Mouse (Mus musculus): ENCODE data around the gene Hyou1. TPM values are rescaled to one million over a fixed set of nuclear protein-coding genes. Genes with fewer than 3 reads are reported as not detected.

Hyou1 gene
- polyA plus RNA-seq, 1 experiment from 2014 or later: 45.2 TPM

GRCm38 (mm10) chr9:44337436-44338169 lies 41.7 kb upstream of the Hyou1 start:
- H3K4me2 ChIP-seq (replicated peaks; ENCODE audit: low read depth, low read length): peak overlapping the region; percentile 38
- H3K27ac ChIP-seq (ENCODE audit: low read depth, low read length): no peak overlapping the region
- H3K36me3 ChIP-seq (ENCODE audit: control insufficient read depth, insufficient read depth, low read length): peaks cover 51% of the 10 kb centered on the region
- no peak for ATAC-seq (ENCODE audit: low FRiP score, low TSS enrichment)
- no peaks in the 10 kb centered on the region for H3K9me3 ChIP-seq (ENCODE audit: control insufficient read depth, low read length)
- H3K4me1 ChIP-seq (ENCODE audit: control insufficient read depth, insufficient read depth, low read length): peaks cover 20% of the 10 kb centered on the region
- WGBS: 67% methylated on average over 9 of the region's 9 CpGs
- H3K4me3 ChIP-seq (ENCODE audit: low read length): peak overlapping the region; percentile 66
- H3K27me3 ChIP-seq (ENCODE audit: control insufficient read depth, insufficient read depth, low read length): no peaks in the 10 kb centered on the region
- peak overlapping the region; percentile 37; the same call in 1 of the 2 replicates for H3K9ac ChIP-seq (ENCODE audit: low read depth, low read length)

- Histone ChIP-seq H3K9me3 (ENCODE audit: control insufficient read depth, low read length) (no peaks in the 10 kb centered on the region), H3K4me3 (ENCODE audit: low read length) (no peak overlapping the region), H3K4me1 (ENCODE audit: control insufficient read depth, insufficient read depth, low read length) (peaks cover 26% of the 10 kb centered on the region), H3K36me3 (ENCODE audit: control insufficient read depth, insufficient read depth, low read length) (peaks cover 42% of the 10 kb centered on the region; the same call in 1 of the 2 replicates), H3K27ac (ENCODE audit: low read depth, low read length) (no peak overlapping the region), H3K27me3 (ENCODE audit: control insufficient read depth, insufficient read depth, low read length) (no peaks in the 10 kb centered on the region), H3K9ac (ENCODE audit: low read depth, low read length) (no peak overlapping the region), H3K4me2 (replicated peaks; ENCODE audit: low read depth, low read length) (no peak overlapping the region)
- no peak for ATAC-seq (ENCODE audit: low FRiP score, low TSS enrichment)
- 89% methylated on average over 5 of the region's 5 CpGs for WGBS
Observed at GRCm38 (mm10) chr9:44338574-44338973, 40.7 kb upstream of the Hyou1 start.

GRCm38 (mm10) chr9:44341487-44341886 lies 37.8 kb upstream of the Hyou1 start:
- Histone ChIP-seq H3K9me3 (ENCODE audit: control insufficient read depth, low read length) (no peaks in the 10 kb centered on the region), H3K9ac (ENCODE audit: low read depth, low read length) (no peak overlapping the region), H3K4me2 (replicated peaks; ENCODE audit: low read depth, low read length) (no peak overlapping the region), H3K4me3 (ENCODE audit: low read length) (no peak overlapping the region; the same call in 1 of the 2 replicates), H3K27me3 (ENCODE audit: control insufficient read depth, insufficient read depth, low read length) (no peaks in the 10 kb centered on the region), H3K27ac (ENCODE audit: low read depth, low read length) (no peak overlapping the region), H3K4me1 (ENCODE audit: control insufficient read depth, insufficient read depth, low read length) (peaks cover 26% of the 10 kb centered on the region), H3K36me3 (ENCODE audit: control insufficient read depth, insufficient read depth, low read length) (peaks cover 44% of the 10 kb centered on the region)
- ATAC-seq (ENCODE audit: low FRiP score, low TSS enrichment): no peak
- 84% methylated on average over 5 of the region's 5 CpGs for WGBS

GRCm38 (mm10) chr9:44342173-44342572 lies 37.1 kb upstream of the Hyou1 start:
- Histone ChIP-seq H3K9me3 (ENCODE audit: control insufficient read depth, low read length) (no peaks in the 10 kb centered on the region), H3K4me3 (ENCODE audit: low read length) (no peak overlapping the region), H3K9ac (ENCODE audit: low read depth, low read length) (no peak overlapping the region), H3K4me2 (replicated peaks; ENCODE audit: low read depth, low read length) (no peak overlapping the region), H3K4me1 (ENCODE audit: control insufficient read depth, insufficient read depth, low read length) (peaks cover 19% of the 10 kb centered on the region), H3K27ac (ENCODE audit: low read depth, low read length) (no peak overlapping the region), H3K36me3 (ENCODE audit: control insufficient read depth, insufficient read depth, low read length) (peaks cover 42% of the 10 kb centered on the region), H3K27me3 (ENCODE audit: control insufficient read depth, insufficient read depth, low read length) (no peaks in the 10 kb centered on the region)
- ATAC-seq (ENCODE audit: low FRiP score, low TSS enrichment): no peak
- 59% methylated on average over 3 of the region's 3 CpGs for WGBS

- 94% methylated on average over 1 of the region's 1 CpGs for WGBS
- no peak overlapping the region; the same call in 1 of the 2 replicates for H3K4me2 ChIP-seq (replicated peaks; ENCODE audit: low read depth, low read length)
- peaks cover 15% of the 10 kb centered on the region for H3K4me1 ChIP-seq (ENCODE audit: control insufficient read depth, insufficient read depth, low read length)
- no peak overlapping the region for H3K27ac ChIP-seq (ENCODE audit: low read depth, low read length)
- H3K36me3 ChIP-seq (ENCODE audit: control insufficient read depth, insufficient read depth, low read length): peaks cover 42% of the 10 kb centered on the region
- H3K27me3 ChIP-seq (ENCODE audit: control insufficient read depth, insufficient read depth, low read length): no peaks in the 10 kb centered on the region
- no peak overlapping the region for H3K9ac ChIP-seq (ENCODE audit: low read depth, low read length)
- no peak for ATAC-seq (ENCODE audit: low FRiP score, low TSS enrichment)
- no peak overlapping the region for H3K4me3 ChIP-seq (ENCODE audit: low read length)
- no peaks in the 10 kb centered on the region for H3K9me3 ChIP-seq (ENCODE audit: control insufficient read depth, low read length)
Observed at GRCm38 (mm10) chr9:44342605-44343004, 36.7 kb upstream of the Hyou1 start.

GRCm38 (mm10) chr9:44343290-44343689 lies 36.0 kb upstream of the Hyou1 start:
- peak overlapping the region; percentile 84 for H3K4me2 ChIP-seq (replicated peaks; ENCODE audit: low read depth, low read length)
- WGBS: 8% methylated on average over 6 of the region's 6 CpGs
- H3K27me3 ChIP-seq (ENCODE audit: control insufficient read depth, insufficient read depth, low read length): no peaks in the 10 kb centered on the region
- H3K36me3 ChIP-seq (ENCODE audit: control insufficient read depth, insufficient read depth, low read length): peaks cover 45% of the 10 kb centered on the region
- peak overlapping the region; percentile 95; the same call in 1 of the 2 replicates for H3K27ac ChIP-seq (ENCODE audit: low read depth, low read length)
- H3K4me3 ChIP-seq (ENCODE audit: low read length): peak overlapping the region; percentile 64
- peak; percentile 5; the same call in 1 of the 2 replicates for ATAC-seq (ENCODE audit: low FRiP score, low TSS enrichment)
- H3K4me1 ChIP-seq (ENCODE audit: control insufficient read depth, insufficient read depth, low read length): peaks cover 12% of the 10 kb centered on the region; the same call in 1 of the 2 replicates
- H3K9ac ChIP-seq (ENCODE audit: low read depth, low read length): peak overlapping the region; percentile 73
- H3K9me3 ChIP-seq (ENCODE audit: control insufficient read depth, low read length): no peaks in the 10 kb centered on the region

GRCm38 (mm10) chr9:44343781-44344421 lies 35.4 kb upstream of the Hyou1 start, which contains the start of gene Hmbs:
Gene Hmbs, minus strand, starts transcription at chr9:44344228.
- H3K27ac ChIP-seq (ENCODE audit: low read depth, low read length): peak within 1 kb of the TSS; percentile 95
- peak within 1 kb of the TSS; percentile 73 for H3K9ac ChIP-seq (ENCODE audit: low read depth, low read length)
- no peaks in the 10 kb centered on the region for H3K27me3 ChIP-seq (ENCODE audit: control insufficient read depth, insufficient read depth, low read length)
- ATAC-seq (ENCODE audit: low FRiP score, low TSS enrichment): peak; percentile 93
- no peaks in the 10 kb centered on the region for H3K9me3 ChIP-seq (ENCODE audit: control insufficient read depth, low read length)
- peaks cover 12% of the 10 kb centered on the region; the same call in 1 of the 2 replicates for H3K4me1 ChIP-seq (ENCODE audit: control insufficient read depth, insufficient read depth, low read length)
- H3K4me3 ChIP-seq (ENCODE audit: low read length): peak within 1 kb of the TSS; percentile 64
- 0% methylated on average over 39 of the region's 39 CpGs for WGBS
- H3K4me2 ChIP-seq (replicated peaks; ENCODE audit: low read depth, low read length): peak within 1 kb of the TSS; percentile 84
- H3K36me3 ChIP-seq (ENCODE audit: control insufficient read depth, insufficient read depth, low read length): peaks cover 46% of the 10 kb centered on the region

GRCm38 (mm10) chr9:44345570-44346433 lies 33.5 kb upstream of the Hyou1 start:
- ATAC-seq (ENCODE audit: low FRiP score, low TSS enrichment): no peak
- peaks cover 12% of the 10 kb centered on the region; the same call in 1 of the 2 replicates for H3K4me1 ChIP-seq (ENCODE audit: control insufficient read depth, insufficient read depth, low read length)
- no peaks in the 10 kb centered on the region for H3K9me3 ChIP-seq (ENCODE audit: control insufficient read depth, low read length)
- no peaks in the 10 kb centered on the region for H3K27me3 ChIP-seq (ENCODE audit: control insufficient read depth, insufficient read depth, low read length)
- H3K36me3 ChIP-seq (ENCODE audit: control insufficient read depth, insufficient read depth, low read length): peaks cover 46% of the 10 kb centered on the region
- no peak overlapping the region for H3K27ac ChIP-seq (ENCODE audit: low read depth, low read length)
- H3K9ac ChIP-seq (ENCODE audit: low read depth, low read length): no peak overlapping the region
- no peak overlapping the region for H3K4me2 ChIP-seq (replicated peaks; ENCODE audit: low read depth, low read length)
- WGBS: 86% methylated on average over 6 of the region's 6 CpGs
- H3K4me3 ChIP-seq (ENCODE audit: low read length): no peak overlapping the region

Data from kidney, embryonic 14.5 days (tissue).